Mouse (Mus musculus): ENCODE measurements around the gene Rbck1.

DNA sequence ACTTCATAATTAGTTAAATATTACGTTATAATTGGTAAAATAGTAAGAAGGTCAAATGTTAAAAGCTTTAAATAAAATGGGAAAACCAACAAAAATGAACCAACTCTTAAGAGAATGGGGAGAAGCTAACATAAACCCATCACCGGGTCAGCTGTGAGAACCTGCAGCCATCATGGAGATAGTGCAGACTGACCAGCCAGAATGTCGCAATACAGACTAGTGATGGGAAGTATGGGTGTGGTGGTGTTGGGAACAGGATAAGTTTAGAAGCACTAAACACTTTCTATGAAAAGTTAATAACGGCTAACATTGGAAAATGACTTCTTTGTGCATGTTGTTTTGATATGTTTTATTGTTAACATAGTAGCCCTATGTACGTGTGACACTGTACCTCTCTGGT is 44.9 kb downstream of the Rbck1 start:
- TF ChIP-seq CTCF (IDR thresholded peaks at IDR 0.05; ENCODE audit: low read depth) (no peak), EP300 (optimal IDR thresholded peaks at IDR 0.05) (no peak)

Data from stomach, postnatal 0 days (tissue).